Mouse (Mus musculus): ENCODE measurements at regions not wholly inside any gene's neighbourhood (a gene's known extent, or its start where the extent isn't known, plus 50 kb on each side); places are given as distances from the start of the nearest gene placed in this dataset.

- TF ChIP-seq CTCF (IDR thresholded peaks at IDR 0.05; ENCODE audit: low read depth) (no peak), EP300 (IDR thresholded peaks at IDR 0.05; ENCODE audit: low read depth) (no peak)
Observed at GRCm38 (mm10) chr7:121312961-121313587, 78.6 kb upstream of the Hs3st2 start.
